Mouse (Mus musculus) midbrain, postnatal 0 days (tissue): ENCODE measurements around the gene Mrpl43. TPM values are rescaled to one million over a fixed set of nuclear protein-coding genes. Genes with fewer than 3 reads are reported as not detected.
A peak's percentile ranks its signal among the peaks of the same experiment; 100 is the strongest.
"Not testable (repeated sequence)": the region's sequence is repeated elsewhere in the genome, so short reads cannot be mapped to it uniquely, and the experiment has no call there.

Experiments used
- ATAC-seq: fragments of 200-750 bp; cut with Nextera tagmentation; 2 replicates; pipeline ENCODE4 v1.8.0; 2017; ENCODE audit warnings: moderate number of reproducible peaks, mild to moderate bottlenecking, moderate TSS enrichment, moderate library complexity; ENCODE audit not compliant: low FRiP score
- DNase-seq: peaks from one replicate; pipeline ENCODE4 v3.0.0-alpha.2; 2015; ENCODE audit warnings: low spot score
- H3K27ac ChIP-seq: fragments of 300-500 bp; sonication (generic); 2 replicates; pipeline ENCODE4 v1.5.1; 2014; ENCODE audit warnings: low read depth, mild to moderate bottlenecking, low read length, mixed read lengths
- H3K27me3 ChIP-seq: fragments of 300-500 bp; sonication (generic); 2 replicates; pipeline ENCODE4 v1.6.1; 2014; ENCODE audit warnings: low read length, control low read depth, mixed read lengths; ENCODE audit not compliant: insufficient read depth
- H3K36me3 ChIP-seq: fragments of 300-500 bp; sonication (generic); 2 replicates; pipeline ENCODE4 v1.6.1; 2014; ENCODE audit warnings: low read length, control low read depth, mixed read lengths; ENCODE audit not compliant: insufficient read depth
- H3K4me1 ChIP-seq: fragments of 300-500 bp; sonication (generic); 2 replicates; pipeline ENCODE4 v1.6.1; 2014; ENCODE audit warnings: mild to moderate bottlenecking, control low read depth, antibody characterized with exemption, low read length, mixed read lengths; ENCODE audit not compliant: insufficient read depth
- H3K4me2 ChIP-seq: fragments of 300-500 bp; sonication (generic); 2 replicates; pipeline ENCODE4 v1.6.1; 2014; ENCODE audit warnings: low read depth, mild to moderate bottlenecking, low read length, mixed read lengths; ENCODE audit not compliant: poor library complexity, severe bottlenecking
- H3K4me3 ChIP-seq: fragments of 300-500 bp; sonication (generic); 2 replicates; pipeline ENCODE4 v1.5.1; 2014; ENCODE audit warnings: low read depth, mild to moderate bottlenecking, low read length, moderate library complexity
- H3K9ac ChIP-seq: fragments of 300-500 bp; sonication (generic); replicated peaks from 2 replicates; pipeline ENCODE4 v1.6.1; 2014; ENCODE audit warnings: mild to moderate bottlenecking, low read length, moderate library complexity, mixed read lengths; ENCODE audit not compliant: poor library complexity, severe bottlenecking
- H3K9me3 ChIP-seq: fragments of 300-500 bp; sonication (generic); 2 replicates; pipeline ENCODE4 v1.6.1; 2016; ENCODE audit warnings: low read length, control low read depth
- CTCF ChIP-seq: IDR thresholded peaks from 2 replicates; pipeline ENCODE4 v1.5.1; 2016; ENCODE audit warnings: antibody characterized with exemption, mild to moderate bottlenecking
- WGBS: fragments of 180-500 bp; shearing (Covaris S2); extraction: QIAGEN DNeasy Blood & Tissue Kit; methylation state at CpG from one replicate; pipeline ENCODE4 v1.1.7; 2014; 5-methylcytosine and 5-hydroxymethylcytosine counted together
- polyA plus RNA-seq: library from polyadenylated mRNA; unstranded; fragments of >200 nt; fragmentation: Nextera tagmentation; extraction: Ambion mirVana; gene quantifications from 2 replicates; pipeline ENCODE4 v1.2.1, GENCODE M21; 2015
- total RNA-seq: library from RNA; depleted of rRNA; stranded (reverse); fragments of >200 nt; gene quantifications from 2 replicates; pipeline ENCODE4 v1.2.3, GENCODE M21; 2014

Gene Mrpl43
- total and polyA plus RNA-seq, 2 experiments from 2014 or later: 87.6 to 105 TPM

GRCm38 (mm10) chr19:45044389-45044927 lies 38.2 kb upstream of the Mrpl43 start:
- H3K4me1 ChIP-seq: peaks cover 5% of the 10 kb centered on the region; the same call in 1 of the 2 replicates
- H3K27me3 ChIP-seq: no peaks in the 10 kb centered on the region; the same call in 1 of the 2 replicates
- no peak overlapping the region for H3K27ac ChIP-seq
- ATAC-seq (no peak), DNase-seq (no peak)
- H3K4me2 ChIP-seq: peak overlapping the region; percentile 4; the same call in 1 of the 2 replicates
- H3K9me3 ChIP-seq: no peaks in the 10 kb centered on the region
- TF ChIP-seq CTCF: no peak
- no peak overlapping the region for H3K9ac ChIP-seq
- 0 out of 2 replicates have a peak, but pooled peaks cover 1% of the 10 kb centered on the region for H3K36me3 ChIP-seq
- H3K4me3 ChIP-seq: no peak overlapping the region
- WGBS: 67% methylated on average over 11 of the region's 11 CpGs

- Histone ChIP-seq H3K9me3 (no peaks in the 10 kb centered on the region), H3K36me3 (no peaks in the 10 kb centered on the region), H3K27ac (no peak overlapping the region), H3K4me1 (no peaks in the 10 kb centered on the region), H3K4me2 (no peak overlapping the region), H3K9ac (no peak overlapping the region), H3K27me3 (no peaks in the 10 kb centered on the region; the same call in 1 of the 2 replicates), H3K4me3 (no peak overlapping the region)
- 60% methylated on average over 13 of the region's 13 CpGs for WGBS
- ATAC-seq (no peak), DNase-seq (no peak)
- no peak for TF ChIP-seq CTCF
Measured at GRCm38 (mm10) chr19:45040214-45040613, 34.0 kb upstream of the Mrpl43 start.

- not testable (repeated sequence) for H3K36me3 ChIP-seq, H3K9me3 ChIP-seq, DNase-seq, H3K27me3 ChIP-seq, H3K4me1 ChIP-seq, ATAC-seq, H3K27ac ChIP-seq, H3K4me3 ChIP-seq, H3K9ac ChIP-seq, H3K4me2 ChIP-seq
- 92% methylated on average over 7 of the region's 7 CpGs for WGBS
Measured at GRCm38 (mm10) chr19:45038198-45038597, 32.0 kb upstream of the Mrpl43 start.

GRCm38 (mm10) chr19:45036867-45037266 lies 30.6 kb upstream of the Mrpl43 start:
- WGBS: 39% methylated on average over 16 of the region's 16 CpGs
- no peak overlapping the region for H3K9ac ChIP-seq
- H3K36me3 ChIP-seq: no peaks in the 10 kb centered on the region
- H3K27ac ChIP-seq: no peak overlapping the region
- DNase-seq (no peak), ATAC-seq (no peak)
- H3K4me2 ChIP-seq: no peak overlapping the region
- H3K4me1 ChIP-seq: no peaks in the 10 kb centered on the region
- H3K9me3 ChIP-seq: no peaks in the 10 kb centered on the region
- TF ChIP-seq CTCF: peak; percentile 38
- no peaks in the 10 kb centered on the region; the same call in 1 of the 2 replicates for H3K27me3 ChIP-seq
- H3K4me3 ChIP-seq: no peak overlapping the region

- Histone ChIP-seq H3K27ac (no peak overlapping the region), H3K4me2 (no peak overlapping the region), H3K27me3 (no peaks in the 10 kb centered on the region), H3K4me3 (no peak overlapping the region), H3K9me3 (no peaks in the 10 kb centered on the region), H3K9ac (no peak overlapping the region), H3K4me1 (no peaks in the 10 kb centered on the region), H3K36me3 (no peaks in the 10 kb centered on the region)
- ATAC-seq: no peak
- DNase-seq: peak; percentile 54
- peak; percentile 65 for TF ChIP-seq CTCF
- WGBS: 52% methylated on average over 17 of the region's 17 CpGs
Measured at GRCm38 (mm10) chr19:45032570-45033332, 26.5 kb upstream of the Mrpl43 start.

GRCm38 (mm10) chr19:45031780-45032179 lies 25.5 kb upstream of the Mrpl43 start:
- Histone ChIP-seq H3K9ac (no peak overlapping the region), H3K9me3 (no peaks in the 10 kb centered on the region), H3K27me3 (no peaks in the 10 kb centered on the region), H3K36me3 (0 out of 2 replicates have a peak, but pooled peaks cover 5% of the 10 kb centered on the region), H3K4me2 (no peak overlapping the region), H3K27ac (no peak overlapping the region), H3K4me1 (no peaks in the 10 kb centered on the region), H3K4me3 (no peak overlapping the region)
- peak; percentile 80 for TF ChIP-seq CTCF
- DNase-seq (peak; percentile 84), ATAC-seq (no peak)
- 22% methylated on average over 4 of the region's 4 CpGs for WGBS
